Mouse (Mus musculus): ENCODE measurements around the gene Itih2. TPM values are rescaled to one million over a fixed set of nuclear protein-coding genes. Genes with fewer than 3 reads are reported as not detected.

Itih2 gene
- polyA plus RNA-seq (2015; fragmentation: Nextera tagmentation; extraction: Ambion mirVana) = 2.9 and 4.4 TPM in 2 replicates

DNA sequence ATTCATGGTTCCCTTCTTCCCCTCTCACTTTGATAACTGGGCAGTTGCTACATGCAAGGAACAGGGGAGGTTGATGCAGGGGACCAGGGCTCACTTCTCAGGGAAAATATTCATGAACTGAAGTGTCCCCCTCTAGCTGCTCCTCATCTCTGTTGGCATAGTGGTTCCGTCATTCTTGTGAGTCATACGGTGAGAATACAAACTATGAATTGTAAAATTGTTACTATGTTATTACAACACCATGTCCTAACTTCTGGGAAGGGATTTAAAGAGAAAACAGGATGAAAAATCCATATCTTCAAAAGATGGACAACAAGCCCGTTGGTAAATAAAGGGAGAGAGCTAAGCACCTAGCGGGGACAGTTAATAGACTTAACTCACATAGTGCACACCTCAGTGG, at the start of gene Itih2:
Itih2 (minus strand) TSS at position 101 of the 400 bp plus-strand sequence.

DNA sequence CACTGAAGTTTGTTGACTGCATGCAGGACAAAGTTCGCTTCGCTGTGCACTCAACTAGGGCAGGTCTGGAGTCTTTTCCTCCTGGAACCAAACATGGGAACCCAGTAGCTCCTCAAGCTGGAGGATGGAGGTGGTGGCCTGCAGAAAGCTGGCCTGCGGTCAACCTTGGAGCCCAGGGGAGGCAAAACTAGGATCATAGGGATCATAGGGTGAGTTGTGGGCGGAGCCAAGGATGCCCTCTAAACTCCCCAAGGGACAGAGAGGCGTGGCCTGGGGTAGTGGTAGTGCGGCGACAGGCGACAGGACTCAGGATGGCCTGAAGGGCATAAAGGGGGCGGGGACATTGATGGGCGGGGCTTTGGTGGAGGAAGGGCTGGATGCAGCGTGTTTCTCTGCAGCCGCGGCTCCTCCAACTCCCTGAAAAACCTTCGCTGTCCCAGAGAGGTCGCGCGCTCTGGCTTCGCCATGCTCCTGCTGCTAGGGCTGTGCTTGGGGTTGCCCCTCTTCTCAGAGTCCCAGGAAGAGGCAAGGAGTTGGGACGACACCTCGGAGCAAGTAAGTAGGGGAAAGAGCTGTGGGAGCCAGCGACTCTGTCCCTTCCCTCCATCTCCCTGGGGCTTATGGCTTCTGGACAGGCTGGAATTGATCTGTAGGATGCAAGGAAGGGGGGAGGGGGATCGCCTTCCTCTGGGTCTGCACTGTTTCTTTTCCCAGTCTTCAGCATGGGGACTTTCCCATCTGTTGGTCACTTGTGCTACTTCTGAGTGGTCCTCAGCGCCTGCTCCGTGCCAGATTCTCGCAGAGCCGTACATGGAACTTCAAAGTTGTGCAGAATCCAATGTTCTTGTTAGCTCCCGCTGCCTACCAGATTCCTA, 22.2 kb upstream of the Itih2 start, which contains the start of gene Itih5:
Itih5 (plus strand) TSS at position 371 of the 875 bp plus-strand sequence.

DNA sequence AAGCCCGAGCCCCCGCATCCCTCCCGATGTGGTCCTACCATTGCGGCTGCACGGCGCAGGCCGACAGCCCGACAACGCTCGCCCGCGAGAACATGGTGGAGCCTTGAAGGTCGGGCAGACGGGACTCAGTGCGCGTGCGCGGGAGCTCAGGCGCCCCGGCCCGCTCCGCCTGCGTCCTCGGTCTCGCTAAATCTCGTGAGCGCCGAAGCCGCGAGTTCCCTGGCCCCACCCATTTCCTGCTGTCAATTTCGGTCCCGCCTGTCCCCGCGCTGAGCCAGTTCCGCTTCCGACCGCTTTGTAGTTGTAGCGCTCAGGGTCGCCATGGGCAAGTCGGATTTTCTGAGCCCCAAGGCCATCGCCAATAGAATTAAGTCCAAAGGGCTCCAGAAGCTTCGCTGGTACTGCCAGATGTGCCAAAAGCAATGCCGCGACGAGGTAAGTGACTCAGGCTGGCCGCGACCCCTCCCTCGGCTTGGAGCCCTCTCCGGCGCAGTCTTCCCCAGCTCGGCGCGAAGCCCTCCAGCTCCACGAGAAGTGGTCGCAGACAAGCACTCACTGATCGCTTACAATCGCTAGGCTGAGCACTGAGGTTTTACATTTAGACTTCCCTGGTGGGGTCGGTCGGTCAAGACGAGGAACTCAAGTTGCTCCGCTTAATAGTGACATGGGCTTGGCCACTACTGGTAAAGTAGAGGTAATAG, 50.7 kb downstream of the Itih2 start, which contains the start of the genes Atp5c1 and Kin:
Atp5c1 (minus strand) TSS at position 201 of the 701 bp plus-strand sequence.
Kin (plus strand) TSS at position 284 of the 701 bp plus-strand sequence.

DNA sequence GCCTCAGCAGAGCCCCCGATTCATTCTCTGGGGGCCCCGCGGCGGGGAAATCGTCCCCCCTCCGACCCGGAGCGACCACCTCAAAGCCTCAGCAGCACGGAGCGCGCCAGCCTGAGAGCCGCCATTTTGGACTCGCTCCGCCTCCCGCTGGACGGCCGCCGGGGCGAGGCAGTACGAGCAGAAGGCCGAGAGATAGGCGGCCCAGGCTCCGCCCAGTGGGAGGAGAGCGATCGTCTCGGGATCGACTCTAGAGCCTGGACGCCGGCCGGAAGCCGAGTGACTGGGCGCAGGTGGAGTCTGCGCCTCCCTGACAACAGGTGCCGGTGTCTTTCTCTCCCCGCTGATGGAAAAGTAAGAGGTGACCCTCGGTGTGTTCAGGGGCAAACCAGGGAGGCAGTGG, 82.7 kb downstream of the Itih2 start, which contains the start of gene Taf3:
Taf3 (minus strand) TSS at position 136 of the 400 bp plus-strand sequence.

Other genes starting within 250 kb of the Itih2 start
- gene 9230102O04Rik, start 241.9 kb downstream of the Itih2 start, polyA plus RNA-seq (2015; fragmentation: Nextera tagmentation; extraction: Ambion mirVana) = 5.0 and 5.2 TPM in 2 replicates
- 61.2 and 66.5 TPM in 2 replicates for gene Gata3, start 241.4 kb downstream of the Itih2 start, polyA plus RNA-seq (2015; fragmentation: Nextera tagmentation; extraction: Ambion mirVana)
- gene Taf3, start 82.8 kb downstream of the Itih2 start, polyA plus RNA-seq (2015; fragmentation: Nextera tagmentation; extraction: Ambion mirVana) = 6.5 and 7.4 TPM in 2 replicates
- gene Atp5c1, start 50.9 kb downstream of the Itih2 start, polyA plus RNA-seq (2015; fragmentation: Nextera tagmentation; extraction: Ambion mirVana) = 588 and 650 TPM in 2 replicates
- gene Kin, start 50.8 kb downstream of the Itih2 start, polyA plus RNA-seq (2015; fragmentation: Nextera tagmentation; extraction: Ambion mirVana) = 14.1 and 15.8 TPM in 2 replicates
- 332 and 418 TPM in 2 replicates for gene Itih5, start 22.2 kb upstream of the Itih2 start, polyA plus RNA-seq (2015; fragmentation: Nextera tagmentation; extraction: Ambion mirVana)
- 1.5 and 1.6 TPM in 2 replicates for gene Sfmbt2, start 239.1 kb upstream of the Itih2 start, polyA plus RNA-seq (2015; fragmentation: Nextera tagmentation; extraction: Ambion mirVana)